ENCODE assay signal across 8 mouse cellular contexts in the genomic region with DNA sequence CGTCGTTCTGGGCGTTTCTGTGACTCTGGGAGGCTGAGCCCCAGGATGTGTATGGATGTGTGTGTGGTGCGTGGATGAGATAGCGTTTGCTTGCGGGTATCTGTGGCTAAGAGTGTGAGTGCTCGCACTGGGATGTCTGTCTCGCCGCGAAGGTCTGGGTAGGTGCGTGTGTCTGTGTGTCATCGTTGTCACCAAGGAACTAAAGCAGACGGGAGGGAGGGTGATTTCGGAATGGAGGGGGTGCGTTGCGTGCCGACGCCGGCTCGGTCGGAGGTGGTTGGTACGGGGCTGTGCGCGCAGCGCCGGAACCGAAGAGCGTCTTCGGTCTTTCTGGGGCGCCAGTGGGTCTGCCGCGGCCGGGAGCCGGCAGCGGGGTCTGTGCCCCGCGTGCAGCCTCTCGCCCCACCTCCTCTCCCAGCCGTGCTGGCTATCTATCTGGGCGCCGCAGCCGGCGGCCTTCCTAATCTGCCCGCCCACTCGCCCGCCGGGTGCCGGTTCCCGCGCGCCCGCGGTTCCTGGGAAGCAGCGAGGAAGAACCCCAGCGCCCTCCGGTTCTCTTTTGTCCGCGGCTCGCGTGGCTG. TPM values are rescaled to one million over a fixed set of nuclear protein-coding genes. Genes with fewer than 3 reads are reported as not detected.
DNase-seq lines count a peak whose midpoint lies in the region; ATAC-seq lines count a peak whose summit lies in the region.

No protein-coding gene starts in this region.

- no peaks in the 10 kb centered on the region for H3K36me3 ChIP-seq in forebrain, embryonic 10.5 days (replicated peaks)
- no peaks in the 10 kb centered on the region for H3K36me3 ChIP-seq in hindbrain, embryonic 16.5 days (ENCODE audit: control insufficient read depth, insufficient read depth, low read length)
- H3K36me3 ChIP-seq in limb, embryonic 10.5 days: no peaks in the 10 kb centered on the region
- no peaks in the 10 kb centered on the region for H3K36me3 ChIP-seq in midbrain, embryonic 12.5 days
- H3K36me3 ChIP-seq in splenic B cell, adult 2 months (ENCODE audit: control insufficient read depth, insufficient read depth, low read length, poor library complexity, severe bottlenecking): no peaks in the 10 kb centered on the region

- H3K27ac ChIP-seq in forebrain, embryonic 10.5 days: peak overlapping the region; percentile 92
- H3K27ac ChIP-seq in hindbrain, embryonic 16.5 days (ENCODE audit: low read depth, low read length): peak overlapping the region; percentile 93
- H3K27ac ChIP-seq in limb, embryonic 10.5 days: peak overlapping the region; percentile 91
- H3K27ac ChIP-seq in midbrain, embryonic 12.5 days (replicated peaks): peak overlapping the region; percentile 78

- peak overlapping the region; percentile 89 for H3K4me2 ChIP-seq in hindbrain, embryonic 16.5 days (ENCODE audit: low read length)
- peak overlapping the region; percentile 97 for H3K4me2 ChIP-seq in midbrain, embryonic 12.5 days (replicated peaks)

- peak; percentile 37 for ATAC-seq in hindbrain, embryonic 16.5 days
- ATAC-seq in midbrain, embryonic 12.5 days (ENCODE audit: low FRiP score, low read depth): peak; percentile 24

- H3K27me3 ChIP-seq in forebrain, embryonic 10.5 days (ENCODE audit: poor library complexity, severe bottlenecking): peaks cover 35% of the 10 kb centered on the region
- peaks cover 3% of the 10 kb centered on the region; the same call in 1 of the 2 replicates for H3K27me3 ChIP-seq in hindbrain, embryonic 16.5 days (replicated peaks; ENCODE audit: control insufficient read depth, insufficient read depth, low read length)
- H3K27me3 ChIP-seq in limb, embryonic 10.5 days (ENCODE audit: low read depth, poor library complexity, severe bottlenecking): peaks cover 16% of the 10 kb centered on the region
- H3K27me3 ChIP-seq in midbrain, embryonic 12.5 days: peaks cover 29% of the 10 kb centered on the region
- no peaks in the 10 kb centered on the region for H3K27me3 ChIP-seq in splenic B cell, adult 2 months (ENCODE audit: control insufficient read depth, insufficient read depth, low read length, poor library complexity, severe bottlenecking)

- H3K9me3 ChIP-seq in forebrain, embryonic 10.5 days: no peaks in the 10 kb centered on the region
- H3K9me3 ChIP-seq in hindbrain, embryonic 16.5 days (ENCODE audit: control insufficient read depth, low read length): no peaks in the 10 kb centered on the region
- H3K9me3 ChIP-seq in limb, embryonic 10.5 days (replicated peaks): no peaks in the 10 kb centered on the region
- H3K9me3 ChIP-seq in midbrain, embryonic 12.5 days: no peaks in the 10 kb centered on the region

- H3K4me1 ChIP-seq in forebrain, embryonic 10.5 days: peaks cover 36% of the 10 kb centered on the region
- H3K4me1 ChIP-seq in hindbrain, embryonic 16.5 days (ENCODE audit: control insufficient read depth, insufficient read depth, low read depth, low read length): peaks cover 6% of the 10 kb centered on the region
- peaks cover 23% of the 10 kb centered on the region for H3K4me1 ChIP-seq in limb, embryonic 10.5 days
- peaks cover 14% of the 10 kb centered on the region; the same call in 1 of the 2 replicates for H3K4me1 ChIP-seq in midbrain, embryonic 12.5 days

- WGBS in forebrain, embryonic 10.5 days: under 1% methylated on average over 60 of the region's 60 CpGs
- WGBS in hindbrain, embryonic 16.5 days: under 1% methylated on average over 58 of the region's 60 CpGs
- under 1% methylated on average over 56 of the region's 60 CpGs for WGBS in limb, embryonic 10.5 days
- WGBS in midbrain, embryonic 12.5 days: under 1% methylated on average over 60 of the region's 60 CpGs

- H3K4me3 ChIP-seq in forebrain, embryonic 10.5 days: peak overlapping the region; percentile 72
- H3K4me3 ChIP-seq in hindbrain, embryonic 16.5 days (ENCODE audit: low read length): peak overlapping the region; percentile 83
- H3K4me3 ChIP-seq in limb, embryonic 10.5 days: peak overlapping the region; percentile 83
- H3K4me3 ChIP-seq in midbrain, embryonic 12.5 days: peak overlapping the region; percentile 75

- H3K9ac ChIP-seq in hindbrain, embryonic 16.5 days (ENCODE audit: low read depth, low read length): peak overlapping the region; percentile 90
- peak overlapping the region; percentile 86 for H3K9ac ChIP-seq in midbrain, embryonic 12.5 days (replicated peaks)

- DNase-seq in layer of hippocampus, adult 11-12 months (ENCODE audit: low spot score): peak; percentile 65
- no peak for DNase-seq in layer of hippocampus, adult 9-10 months (ENCODE audit: low spot score)
- peak; percentile 66 to 72 for DNase-seq in adrenal gland, postnatal 36 days
- no peak for DNase-seq in forebrain, embryonic 10.5 days (ENCODE audit: extremely low spot score, low spot score)
- DNase-seq in limb, embryonic 10.5 days (ENCODE audit: low spot score): no peak
- DNase-seq in splenic B cell, adult 2 months (ENCODE audit: low read depth, low spot score): peak; percentile 35

RNA-seq across cellular contexts. Expression of gene Slc6a9, which starts 1.3 kb away (rescaled TPM):
- total RNA-seq in adrenal gland, postnatal 36 days (2021): 10 to 100 TPM in 1 of 2 experiments, 1 to 10 TPM in 1; 6.5 to 16.9 TPM
- polyA plus RNA-seq in forebrain, embryonic 10.5 days (2016; fragmentation: Nextera tagmentation; extraction: Ambion mirVana): 7.0 and 9.1 TPM in 2 replicates
- polyA plus RNA-seq in hindbrain, embryonic 16.5 days (2015; fragmentation: Nextera tagmentation; extraction: Ambion mirVana): 55.3 and 63.8 TPM in 2 replicates
- polyA plus RNA-seq in limb, embryonic 10.5 days (2016; fragmentation: Nextera tagmentation; extraction: Ambion mirVana): 9.4 and 10.3 TPM in 2 replicates
- 10.4 and 12.4 TPM in 2 replicates for polyA plus RNA-seq in midbrain, embryonic 12.5 days (2016; fragmentation: Nextera tagmentation; extraction: Ambion mirVana)

RNA-seq across cellular contexts. Expression of gene Ccdc24, which starts 36.7 kb away (rescaled TPM):
- total RNA-seq in adrenal gland, postnatal 36 days (2021): under 1 TPM; 0.49 to 0.76 TPM
- polyA plus RNA-seq in forebrain, embryonic 10.5 days (2016; fragmentation: Nextera tagmentation; extraction: Ambion mirVana): 1.2 TPM in 2 replicates
- 2.1 and 2.2 TPM in 2 replicates for polyA plus RNA-seq in hindbrain, embryonic 16.5 days (2015; fragmentation: Nextera tagmentation; extraction: Ambion mirVana)
- polyA plus RNA-seq in limb, embryonic 10.5 days (2016; fragmentation: Nextera tagmentation; extraction: Ambion mirVana): 0.96 and 1.3 TPM in 2 replicates
- polyA plus RNA-seq in midbrain, embryonic 12.5 days (2016; fragmentation: Nextera tagmentation; extraction: Ambion mirVana): 2.2 and 2.4 TPM in 2 replicates

RNA-seq across cellular contexts. Expression of gene B4galt2, which starts 47.7 kb away (rescaled TPM):
- 10 to 100 TPM in 1 of 2 experiments, 1 to 10 TPM in 1; 10.0 to 14.3 TPM for total RNA-seq in adrenal gland, postnatal 36 days (2021)
- 20.9 and 21.8 TPM in 2 replicates for polyA plus RNA-seq in forebrain, embryonic 10.5 days (2016; fragmentation: Nextera tagmentation; extraction: Ambion mirVana)
- 64.4 and 65.6 TPM in 2 replicates for polyA plus RNA-seq in hindbrain, embryonic 16.5 days (2015; fragmentation: Nextera tagmentation; extraction: Ambion mirVana)
- 22.8 and 26.2 TPM in 2 replicates for polyA plus RNA-seq in limb, embryonic 10.5 days (2016; fragmentation: Nextera tagmentation; extraction: Ambion mirVana)
- polyA plus RNA-seq in midbrain, embryonic 12.5 days (2016; fragmentation: Nextera tagmentation; extraction: Ambion mirVana): 39.7 and 44.2 TPM in 2 replicates

RNA-seq across cellular contexts. Expression of gene Atp6v0b, which starts 51.5 kb away (rescaled TPM):
- 100 to 1,000 TPM; 215 to 216 TPM for total RNA-seq in adrenal gland, postnatal 36 days (2021)
- 160 and 166 TPM in 2 replicates for polyA plus RNA-seq in forebrain, embryonic 10.5 days (2016; fragmentation: Nextera tagmentation; extraction: Ambion mirVana)
- polyA plus RNA-seq in hindbrain, embryonic 16.5 days (2015; fragmentation: Nextera tagmentation; extraction: Ambion mirVana): 631 and 701 TPM in 2 replicates
- 143 and 147 TPM in 2 replicates for polyA plus RNA-seq in limb, embryonic 10.5 days (2016; fragmentation: Nextera tagmentation; extraction: Ambion mirVana)
- polyA plus RNA-seq in midbrain, embryonic 12.5 days (2016; fragmentation: Nextera tagmentation; extraction: Ambion mirVana): 256 and 264 TPM in 2 replicates

RNA-seq across cellular contexts. Expression of gene Dph2, which starts 56.2 kb away (rescaled TPM):
- 1 to 10 TPM; 9.2 to 9.4 TPM for total RNA-seq in adrenal gland, postnatal 36 days (2021)
- polyA plus RNA-seq in forebrain, embryonic 10.5 days (2016; fragmentation: Nextera tagmentation; extraction: Ambion mirVana): 29.1 and 29.3 TPM in 2 replicates
- polyA plus RNA-seq in hindbrain, embryonic 16.5 days (2015; fragmentation: Nextera tagmentation; extraction: Ambion mirVana): 21.8 and 24.0 TPM in 2 replicates
- 22.7 and 25.1 TPM in 2 replicates for polyA plus RNA-seq in limb, embryonic 10.5 days (2016; fragmentation: Nextera tagmentation; extraction: Ambion mirVana)
- 23.4 and 27.3 TPM in 2 replicates for polyA plus RNA-seq in midbrain, embryonic 12.5 days (2016; fragmentation: Nextera tagmentation; extraction: Ambion mirVana)

Comparison
In these comparisons a context has a peak if more than half of its experiments do, and no peak if none do; other contexts are left out.
1. DNase-seq: peak in layer of hippocampus, adult 11-12 months (single experiment), adrenal gland, postnatal 36 days (2 of 2) and splenic B cell, adult 2 months (single experiment); none in layer of hippocampus, adult 9-10 months (single experiment), forebrain, embryonic 10.5 days (single experiment) and limb, embryonic 10.5 days (single experiment).
2. Peak in every context shown above with its lines, with median percentiles within 50 percentile points of each other: H3K27ac ChIP-seq and H3K4me3 ChIP-seq.